Mouse (Mus musculus): Measurements from ENCODE around the gene Cdc37. TPM values are rescaled to one million over a fixed set of nuclear protein-coding genes. Genes with fewer than 3 reads are reported as not detected.
A peak's percentile ranks its signal among the peaks of the same experiment; 100 is the strongest.

Gene Cdc37
- polyA plus RNA-seq, 1 experiment from 2014 or later, result 228 TPM

DNA sequence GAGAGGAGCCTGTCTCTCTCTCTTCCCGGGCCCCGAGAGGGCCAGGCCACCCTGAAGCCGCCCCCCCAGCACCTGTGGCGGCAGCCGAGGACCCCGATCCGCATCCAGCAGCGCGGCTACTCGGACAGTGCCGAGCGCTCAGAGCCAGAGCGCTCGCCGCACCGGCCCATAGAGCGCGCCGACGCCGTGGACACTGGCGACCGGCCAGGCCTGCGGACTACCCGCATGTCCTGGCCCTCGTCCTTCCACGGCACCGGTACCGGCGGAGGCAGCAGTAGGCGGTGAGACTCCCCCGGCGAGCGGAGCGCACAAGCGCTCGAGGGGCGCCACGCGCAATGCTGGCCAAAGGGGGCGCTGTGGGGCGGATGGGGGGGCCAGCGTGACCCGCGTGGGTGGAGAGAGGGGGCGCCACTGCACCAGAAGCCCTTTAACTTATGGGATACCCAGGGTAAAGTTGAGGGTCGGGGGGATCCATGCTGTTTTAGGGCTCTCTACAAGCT is 16.2 kb upstream of the Cdc37 start:
- Histone ChIP-seq H3K9ac (peak overlapping the region; percentile 51), H3K27ac (no peak overlapping the region), H3K4me1 (peaks cover 69% of the 10 kb centered on the region), H3K4me2 (peak overlapping the region; percentile 84), H3K4me3 (peak overlapping the region; percentile 54), H3K36me3 (no peaks in the 10 kb centered on the region), H3K27me3 (replicated peaks) (peaks cover 61% of the 10 kb centered on the region), H3K9me3 (replicated peaks) (no peaks in the 10 kb centered on the region)
- 1% methylated on average over 47 of the region's 47 CpGs for WGBS (ENCODE audit: insufficient replicate concordance)
- ATAC-seq, result no peak

DNA sequence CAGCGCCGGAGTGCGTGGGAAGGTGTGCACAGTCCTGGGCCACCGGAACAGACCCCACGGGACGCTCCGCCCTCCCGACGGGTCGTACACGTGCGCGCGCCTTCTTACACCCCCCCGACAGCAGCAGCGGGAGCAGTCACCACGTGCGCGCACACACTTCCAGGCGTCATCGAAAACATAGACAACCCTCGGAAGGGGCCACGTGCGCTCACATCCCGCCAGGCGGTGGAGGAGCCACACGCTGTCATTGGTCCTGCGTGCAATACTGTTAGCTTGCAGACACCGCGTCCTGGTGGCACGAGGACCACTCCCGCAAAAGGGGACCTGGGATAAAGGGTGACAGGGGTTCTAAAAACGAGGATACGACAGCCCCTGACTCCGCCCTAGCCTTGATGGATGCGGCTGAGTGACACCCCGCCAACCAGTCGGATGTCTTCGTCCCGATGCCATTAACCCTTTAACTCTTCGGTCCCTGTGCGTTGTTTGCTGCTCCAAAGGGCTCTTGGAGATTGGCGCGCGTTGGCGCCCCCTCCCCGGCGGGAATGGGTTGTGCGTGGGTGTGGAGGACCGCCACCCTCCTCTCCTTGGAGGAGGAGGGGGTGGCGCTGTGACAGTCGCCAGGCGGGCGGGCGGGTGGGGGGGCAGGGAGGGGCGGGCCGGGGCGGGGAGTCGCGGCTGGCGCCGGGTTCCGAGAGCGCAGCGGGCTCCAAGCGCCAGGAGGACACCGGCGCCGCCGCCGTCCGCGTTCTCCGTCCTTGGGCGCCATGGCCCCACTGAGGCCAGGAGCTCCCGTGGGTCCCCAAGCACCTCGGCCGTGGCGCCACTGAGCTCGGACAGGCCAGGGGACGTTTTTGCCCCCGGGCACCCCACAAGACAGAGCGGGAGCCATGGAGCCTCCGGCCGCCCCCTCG is 15.5 kb upstream of the Cdc37 start, which contains the start of gene Pde4a:
TSS of gene Pde4a (plus strand) at position 674 of the 911 bp plus-strand sequence.
- Histone ChIP-seq H3K9me3 (replicated peaks) (no peaks in the 10 kb centered on the region), H3K4me1 (peaks cover 76% of the 10 kb centered on the region)

DNA sequence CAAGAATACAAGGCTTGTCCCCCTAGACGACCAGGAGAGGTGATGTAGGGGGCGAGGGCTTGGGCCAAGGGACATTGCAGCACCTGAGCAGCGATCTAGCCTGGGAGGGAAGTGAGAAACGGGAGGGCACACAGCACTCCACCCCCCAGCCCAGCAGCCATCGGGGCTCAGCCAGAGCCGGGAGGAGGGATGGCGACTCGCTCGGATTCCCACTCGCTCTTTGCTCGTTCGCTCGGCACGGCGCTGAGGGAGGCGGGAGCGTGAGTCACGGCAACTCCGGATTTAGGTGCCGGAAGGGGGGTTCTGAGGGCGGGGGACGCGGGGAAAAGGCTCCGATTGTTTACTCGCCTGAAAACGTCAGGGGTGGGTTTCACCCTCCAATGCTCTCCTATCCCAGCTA is 14.3 kb upstream of the Cdc37 start:
- H3K27me3 ChIP-seq (replicated peaks), result peaks cover 61% of the 10 kb centered on the region
- no peaks in the 10 kb centered on the region for H3K36me3 ChIP-seq
- peaks cover 71% of the 10 kb centered on the region for H3K4me1 ChIP-seq
- ATAC-seq, result no peak
- 2% methylated on average over 26 of the region's 26 CpGs for WGBS (ENCODE audit: insufficient replicate concordance)
- H3K4me2 ChIP-seq, result peak overlapping the region; percentile 84
- no peak overlapping the region for H3K9ac ChIP-seq
- no peaks in the 10 kb centered on the region for H3K9me3 ChIP-seq (replicated peaks)
- H3K27ac ChIP-seq, result no peak overlapping the region
- peak overlapping the region; percentile 19; the same call in 1 of the 2 replicates for H3K4me3 ChIP-seq

More for the DNA sequence above, 15.5 kb upstream of the Cdc37 start, which contains the start of gene Pde4a:
- Histone ChIP-seq H3K4me3 (peak within 1 kb of the TSS; percentile 54), H3K9ac (peak within 1 kb of the TSS; percentile 51), H3K4me2 (peak within 1 kb of the TSS; percentile 84), H3K36me3 (no peaks in the 10 kb centered on the region), H3K27me3 (replicated peaks) (peaks cover 61% of the 10 kb centered on the region), H3K27ac (peak within 1 kb of the TSS; percentile 90; the same call in 1 of the 2 replicates)
- 2% methylated on average over 58 of the region's 86 CpGs for WGBS (ENCODE audit: insufficient replicate concordance)
- ATAC-seq, result no peak

DNA sequence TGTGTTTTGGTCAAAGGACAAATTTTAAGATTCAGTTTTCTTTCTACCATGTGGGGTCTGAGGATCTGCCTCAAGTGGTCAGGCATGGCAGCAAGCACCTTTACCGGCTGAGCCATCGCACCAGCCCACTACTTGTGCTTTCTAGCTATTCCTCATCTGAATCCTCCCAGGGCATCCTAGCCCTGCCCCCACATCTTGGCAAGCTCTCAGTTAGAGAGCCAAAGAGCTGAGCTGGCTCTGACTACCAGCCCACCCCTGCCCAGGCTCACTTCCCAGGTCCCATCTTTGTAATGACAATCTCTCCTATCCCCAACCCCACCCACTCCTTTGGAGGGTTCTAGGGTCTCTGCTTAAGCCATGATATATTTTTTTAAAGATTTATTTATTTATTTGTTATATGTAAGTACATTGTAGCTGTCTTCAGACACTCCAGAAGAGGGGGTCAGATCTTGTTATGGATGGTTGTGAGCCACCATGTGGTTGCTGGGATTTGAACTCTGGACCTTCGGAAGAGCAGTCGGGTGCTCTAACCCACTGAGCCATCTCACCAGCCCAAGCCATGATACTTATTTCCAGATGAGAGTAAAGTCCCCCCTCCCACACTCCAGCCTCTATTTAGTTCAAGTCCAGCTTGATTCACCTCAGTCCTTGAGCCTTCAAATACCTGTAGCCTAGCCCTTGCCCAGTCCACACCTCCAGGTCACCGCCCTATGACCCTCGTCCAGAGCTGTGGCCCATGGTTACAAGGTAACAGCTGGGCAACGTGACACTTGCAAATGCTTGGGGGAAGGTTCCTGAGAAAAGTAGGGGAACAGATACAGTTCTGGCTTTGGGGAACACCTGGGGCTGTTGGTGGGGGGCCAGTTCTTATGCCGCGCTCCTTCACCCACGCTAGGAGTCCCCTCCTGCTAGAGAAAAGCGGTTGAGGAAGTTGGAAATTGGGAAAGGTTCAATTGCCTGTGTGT is 13.6 kb upstream of the Cdc37 start:
- no peak for ATAC-seq
- peak overlapping the region; percentile 84 for H3K4me2 ChIP-seq
- no peak overlapping the region for H3K4me3 ChIP-seq
- no peak overlapping the region for H3K9ac ChIP-seq
- H3K36me3 ChIP-seq, result no peaks in the 10 kb centered on the region
- WGBS (ENCODE audit: insufficient replicate concordance), result 36% methylated on average over 11 of the region's 11 CpGs
- peaks cover 64% of the 10 kb centered on the region for H3K4me1 ChIP-seq
- no peak overlapping the region for H3K27ac ChIP-seq
- no peaks in the 10 kb centered on the region for H3K9me3 ChIP-seq (replicated peaks)
- H3K27me3 ChIP-seq (replicated peaks), result peaks cover 61% of the 10 kb centered on the region

DNA sequence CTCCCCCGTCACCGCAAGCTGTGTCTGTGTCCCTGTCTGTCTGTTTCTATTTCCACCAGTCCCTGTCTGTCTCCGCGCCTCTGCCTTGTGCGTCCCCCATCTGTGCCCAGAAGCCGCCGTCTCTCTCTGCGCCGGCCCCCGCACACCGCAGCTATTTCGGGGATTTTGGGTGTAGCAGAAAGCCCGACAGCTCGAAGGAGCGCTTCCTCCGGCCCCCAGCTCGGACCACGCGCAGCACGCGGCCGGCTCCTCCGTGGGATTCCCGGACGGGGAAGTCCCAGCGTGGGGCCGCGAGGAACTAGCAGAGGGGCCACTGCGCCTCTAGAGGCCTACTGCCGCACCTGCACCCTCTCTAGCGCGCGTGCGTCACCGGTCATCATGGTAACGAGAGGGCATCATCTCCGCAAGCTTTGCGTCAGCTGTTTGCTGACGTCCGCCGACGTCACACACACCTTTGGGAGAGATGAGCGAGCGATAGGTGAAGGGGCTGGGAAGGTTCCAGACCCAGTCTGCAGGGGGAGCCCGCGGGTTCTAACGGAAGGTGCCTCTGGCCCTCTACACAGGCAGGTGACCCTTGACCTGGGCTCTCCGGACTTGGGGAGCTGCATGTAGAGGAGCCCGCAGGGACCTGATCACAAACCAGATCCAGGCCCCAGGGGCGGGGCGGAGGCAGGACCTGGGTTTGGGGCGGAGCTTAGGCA is 11.6 kb upstream of the Cdc37 start:
- H3K9ac ChIP-seq, result peak overlapping the region; percentile 76
- 1% methylated on average over 52 of the region's 52 CpGs for WGBS (ENCODE audit: insufficient replicate concordance)
- H3K4me3 ChIP-seq, result peak overlapping the region; percentile 65
- ATAC-seq, result peak; percentile 77
- H3K27ac ChIP-seq, result no peak overlapping the region
- no peaks in the 10 kb centered on the region for H3K9me3 ChIP-seq (replicated peaks)
- peak overlapping the region; percentile 91 for H3K4me2 ChIP-seq
- peaks cover 44% of the 10 kb centered on the region for H3K4me1 ChIP-seq
- H3K27me3 ChIP-seq (replicated peaks), result peaks cover 50% of the 10 kb centered on the region
- no peaks in the 10 kb centered on the region for H3K36me3 ChIP-seq

DNA sequence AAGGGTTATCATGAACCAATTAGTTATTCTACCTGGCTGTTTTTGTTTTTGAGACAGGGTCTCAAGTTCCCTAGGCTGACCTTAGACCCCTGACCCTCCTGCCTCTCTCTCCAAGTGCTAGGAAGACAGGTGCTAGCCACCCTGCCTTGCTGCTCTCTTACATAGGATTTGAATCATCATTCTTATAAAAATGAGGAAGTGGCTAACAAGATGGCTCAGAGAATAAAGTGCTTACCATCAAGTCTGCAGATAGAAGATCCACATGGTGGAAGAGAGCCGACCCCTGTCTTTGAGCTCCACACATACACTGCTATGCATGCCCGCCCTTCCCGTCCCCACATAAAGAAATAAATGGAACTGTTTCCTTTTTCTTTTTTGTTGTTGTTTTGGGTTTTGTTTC is 5.0 kb upstream of the Cdc37 start:
- peaks cover 19% of the 10 kb centered on the region for H3K4me1 ChIP-seq
- WGBS (ENCODE audit: insufficient replicate concordance), result 70% methylated on average over 3 of the region's 3 CpGs
- no peak for ATAC-seq
- H3K9me3 ChIP-seq (replicated peaks), result no peaks in the 10 kb centered on the region
- no peaks in the 10 kb centered on the region for H3K36me3 ChIP-seq
- no peak overlapping the region for H3K4me3 ChIP-seq
- H3K4me2 ChIP-seq, result no peak overlapping the region
- H3K27me3 ChIP-seq (replicated peaks), result no peaks in the 10 kb centered on the region
- H3K9ac ChIP-seq, result no peak overlapping the region
- no peak overlapping the region for H3K27ac ChIP-seq

DNA sequence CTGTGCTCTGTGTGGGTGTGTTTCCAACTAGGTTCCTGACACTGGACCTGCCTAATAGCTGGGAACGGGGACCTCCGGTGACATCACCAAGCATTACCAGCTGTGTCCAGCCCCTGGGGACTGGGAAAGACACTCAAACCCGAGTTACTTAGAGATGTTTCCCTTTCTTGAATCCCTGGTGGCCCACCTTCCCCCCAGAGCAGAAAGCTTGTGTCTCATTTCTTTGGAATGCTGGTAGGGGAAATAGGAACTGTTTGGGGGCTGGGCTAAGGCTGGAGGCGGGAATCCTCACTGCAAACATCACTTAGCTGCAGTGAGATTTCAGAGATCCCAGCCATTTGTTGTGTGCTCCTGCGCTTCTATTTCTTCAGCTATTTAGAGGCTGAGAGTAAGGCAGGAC is 4.1 kb upstream of the Cdc37 start:
- Histone ChIP-seq H3K9me3 (replicated peaks) (no peaks in the 10 kb centered on the region), H3K27ac (no peak overlapping the region), H3K36me3 (no peaks in the 10 kb centered on the region), H3K9ac (no peak overlapping the region), H3K4me2 (peak overlapping the region; percentile 72), H3K27me3 (replicated peaks) (no peaks in the 10 kb centered on the region), H3K4me3 (peak overlapping the region; percentile 41), H3K4me1 (peaks cover 23% of the 10 kb centered on the region)
- 27% methylated on average over 5 of the region's 5 CpGs for WGBS (ENCODE audit: insufficient replicate concordance)
- ATAC-seq, result no peak

DNA sequence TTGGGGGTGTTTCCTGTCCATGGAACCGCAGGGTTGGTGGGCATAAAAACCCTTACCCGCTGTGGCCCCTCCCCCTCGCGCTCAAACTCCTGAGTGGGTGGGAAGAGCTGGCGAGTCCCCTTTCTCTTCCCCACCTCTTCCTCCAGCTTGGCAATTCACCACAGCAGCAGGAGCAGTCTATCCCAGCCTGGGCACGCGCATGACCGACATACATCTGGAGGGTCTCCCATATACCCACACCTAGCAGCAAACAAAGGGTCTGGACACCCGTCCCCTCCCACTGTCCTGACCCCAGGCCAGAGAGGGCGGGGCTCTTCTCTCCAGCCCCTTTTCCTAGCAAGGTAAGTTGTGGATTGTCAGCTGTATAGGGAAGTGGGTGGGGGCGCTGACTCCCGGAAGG is 3.5 kb upstream of the Cdc37 start:
- Histone ChIP-seq H3K4me3 (peak overlapping the region; percentile 41), H3K27ac (no peak overlapping the region), H3K9me3 (replicated peaks) (no peaks in the 10 kb centered on the region), H3K4me2 (peak overlapping the region; percentile 72), H3K36me3 (0 out of 2 replicates have a peak, but pooled peaks cover under 1% of the 10 kb centered on the region), H3K4me1 (peaks cover 28% of the 10 kb centered on the region), H3K9ac (peak overlapping the region; percentile 60), H3K27me3 (replicated peaks) (no peaks in the 10 kb centered on the region)
- no peak for ATAC-seq
- 5% methylated on average over 12 of the region's 12 CpGs for WGBS (ENCODE audit: insufficient replicate concordance)

DNA sequence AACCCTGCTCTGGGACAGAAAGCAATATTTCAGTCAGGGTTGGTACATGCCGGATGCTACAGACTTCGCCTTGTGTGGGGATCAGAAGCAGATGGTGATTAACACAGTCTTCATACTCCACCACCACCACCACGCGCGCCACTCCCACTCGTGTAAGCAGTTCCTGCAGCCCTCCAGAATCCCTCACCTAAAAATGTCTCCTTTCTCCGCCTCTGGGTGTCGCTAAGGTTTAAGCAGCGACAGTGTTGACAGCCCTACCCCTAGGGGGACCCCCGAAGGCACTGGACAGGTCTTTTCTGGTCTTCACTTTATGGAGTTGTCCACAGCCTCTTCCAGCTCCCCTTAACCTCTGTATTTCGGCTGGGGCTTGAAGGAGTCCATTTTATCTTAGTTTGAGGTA is 2.9 kb upstream of the Cdc37 start:
- H3K27ac ChIP-seq, result no peak overlapping the region
- peak; percentile 19; the same call in 1 of the 2 replicates for ATAC-seq
- peaks cover 34% of the 10 kb centered on the region for H3K4me1 ChIP-seq
- no peaks in the 10 kb centered on the region for H3K9me3 ChIP-seq (replicated peaks)
- peaks cover 4% of the 10 kb centered on the region; the same call in 1 of the 2 replicates for H3K36me3 ChIP-seq
- peak overlapping the region; percentile 60; the same call in 1 of the 2 replicates for H3K9ac ChIP-seq
- 2% methylated on average over 11 of the region's 11 CpGs for WGBS (ENCODE audit: insufficient replicate concordance)
- H3K27me3 ChIP-seq (replicated peaks), result no peaks in the 10 kb centered on the region
- peak overlapping the region; percentile 41 for H3K4me3 ChIP-seq
- peak overlapping the region; percentile 72 for H3K4me2 ChIP-seq

DNA sequence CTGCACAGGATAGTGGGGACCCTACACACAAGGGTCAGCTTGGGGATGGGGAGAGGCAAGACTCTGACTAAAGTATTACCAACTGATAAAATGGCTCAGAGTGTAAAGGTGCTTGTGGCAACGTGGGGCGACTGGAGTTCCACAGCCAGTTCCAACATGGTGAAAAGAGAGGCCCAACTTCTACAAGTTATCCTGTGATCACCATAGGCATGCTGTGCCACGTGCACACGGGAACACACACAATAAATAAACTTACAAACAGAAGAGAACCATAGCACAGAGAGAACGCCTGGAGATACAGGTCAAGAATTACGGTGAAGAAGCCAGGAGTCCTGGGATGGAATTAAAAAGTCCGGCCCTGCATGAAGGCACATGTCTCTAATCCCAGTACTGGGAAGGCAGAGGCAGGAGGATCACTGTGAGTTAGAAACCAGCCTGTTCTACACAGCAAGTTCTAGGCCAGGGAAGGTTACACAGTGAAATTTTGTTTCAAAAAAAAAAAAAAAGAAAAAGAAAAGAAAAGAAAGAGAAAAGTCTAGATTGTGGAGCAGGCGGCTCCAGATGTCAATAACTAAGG is 617 bp downstream of the Cdc37 start:
- no peak for ATAC-seq
- H3K4me3 ChIP-seq, result peak overlapping the region; percentile 95
- WGBS (ENCODE audit: insufficient replicate concordance), result 3% methylated on average over 8 of the region's 8 CpGs
- no peaks in the 10 kb centered on the region for H3K27me3 ChIP-seq (replicated peaks)
- no peaks in the 10 kb centered on the region for H3K9me3 ChIP-seq (replicated peaks)
- peak overlapping the region; percentile 83 for H3K27ac ChIP-seq
- H3K9ac ChIP-seq, result peak overlapping the region; percentile 91
- H3K4me1 ChIP-seq, result peaks cover 63% of the 10 kb centered on the region
- H3K4me2 ChIP-seq, result peak overlapping the region; percentile 89
- peaks cover 38% of the 10 kb centered on the region for H3K36me3 ChIP-seq

DNA sequence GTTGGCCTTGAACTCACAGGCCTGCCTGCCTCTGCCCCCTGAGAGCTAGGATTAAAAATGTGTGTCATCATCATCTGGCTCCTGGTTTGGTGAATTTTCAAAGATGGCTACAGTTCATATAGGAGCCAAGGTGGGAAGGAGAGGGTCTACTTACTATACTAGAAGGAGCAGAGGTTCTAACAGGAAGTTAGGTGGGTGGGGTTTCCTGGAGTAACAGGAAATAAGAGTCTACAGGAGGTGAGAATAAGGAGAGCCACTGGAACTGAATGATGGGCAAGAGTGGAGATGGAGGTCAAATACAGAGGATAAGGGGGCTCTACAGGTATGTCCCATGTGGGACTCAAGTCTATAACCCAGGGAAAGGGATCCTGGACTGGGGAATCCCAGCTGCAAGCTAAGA is 1.4 kb downstream of the Cdc37 start:
- H3K4me2 ChIP-seq, result peak overlapping the region; percentile 89
- H3K36me3 ChIP-seq, result peaks cover 45% of the 10 kb centered on the region
- no peak for ATAC-seq
- H3K27ac ChIP-seq, result peak overlapping the region; percentile 83
- H3K27me3 ChIP-seq (replicated peaks), result no peaks in the 10 kb centered on the region
- H3K4me3 ChIP-seq, result peak overlapping the region; percentile 95
- peak overlapping the region; percentile 91 for H3K9ac ChIP-seq
- no peaks in the 10 kb centered on the region for H3K9me3 ChIP-seq (replicated peaks)
- H3K4me1 ChIP-seq, result peaks cover 58% of the 10 kb centered on the region
